Mouse (Mus musculus) neutrophil, adult 59 days (primary cell): ENCODE data around the gene Adam15. TPM values are rescaled to one million over a fixed set of nuclear protein-coding genes. Genes with fewer than 3 reads are reported as not detected.

Source experiments
- total RNA-seq, 2 experiments: library from RNA; stranded (reverse); gene quantifications; 1 replicate in 1 of 2; 2 replicates in 1 of 2; pipeline ENCODE4 v1.2.4; 2023

Adam15 gene
- total RNA-seq: 100 to 1,000 TPM; 120 to 129 TPM

GRCm38 (mm10) chr3:89349869-89350501, at the start of gene Adam15:
Adam15 (minus strand) TSS chr3:89349996.

DNA sequence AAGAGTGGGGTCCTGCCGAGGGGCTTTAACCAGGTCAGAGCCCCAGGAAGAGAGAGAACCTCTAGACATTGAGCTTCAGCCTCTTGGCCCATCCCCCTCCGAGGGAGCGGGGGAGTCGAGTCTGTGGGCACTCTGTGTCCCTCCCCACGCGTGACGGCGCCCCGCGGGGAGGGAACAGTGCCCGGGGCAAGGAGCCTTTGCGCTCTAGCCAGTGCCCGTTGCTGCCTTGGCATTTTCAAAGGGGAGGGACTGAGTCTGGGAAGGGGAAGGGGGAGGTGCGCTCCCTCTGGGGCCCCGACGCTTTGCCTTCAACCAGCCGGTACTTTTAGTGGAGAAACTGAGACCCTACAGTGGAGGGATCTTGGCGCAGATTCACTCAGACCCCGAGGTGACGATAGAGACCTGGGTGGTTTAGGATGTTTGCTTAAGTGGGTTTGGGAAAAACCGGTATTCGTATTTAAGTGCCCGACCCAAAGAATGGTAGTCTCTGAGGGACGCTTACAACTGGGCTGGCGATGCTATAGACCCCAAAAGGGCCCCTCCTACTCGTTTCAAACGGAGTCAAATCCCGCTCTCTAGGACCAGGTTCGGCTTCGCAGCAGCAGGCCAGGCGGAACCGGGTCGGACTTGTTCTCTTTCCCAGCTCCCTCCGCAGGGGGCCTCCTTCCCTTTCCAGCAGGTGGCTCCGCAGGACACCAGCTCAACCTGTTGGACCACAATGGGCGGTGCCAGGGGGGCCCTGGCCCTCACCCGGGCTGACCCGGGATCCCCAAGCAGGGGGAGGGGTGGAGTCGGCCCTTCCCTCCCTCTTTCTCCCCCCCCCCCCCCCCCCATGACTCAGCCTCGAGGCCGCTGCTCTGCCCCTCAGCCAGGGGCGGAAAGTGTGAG, 44.5 kb upstream of the Adam15 start, which contains the start of gene Zbtb7b:
Zbtb7b (minus strand) TSS at position 771 of the 888 bp plus-strand sequence.

DNA sequence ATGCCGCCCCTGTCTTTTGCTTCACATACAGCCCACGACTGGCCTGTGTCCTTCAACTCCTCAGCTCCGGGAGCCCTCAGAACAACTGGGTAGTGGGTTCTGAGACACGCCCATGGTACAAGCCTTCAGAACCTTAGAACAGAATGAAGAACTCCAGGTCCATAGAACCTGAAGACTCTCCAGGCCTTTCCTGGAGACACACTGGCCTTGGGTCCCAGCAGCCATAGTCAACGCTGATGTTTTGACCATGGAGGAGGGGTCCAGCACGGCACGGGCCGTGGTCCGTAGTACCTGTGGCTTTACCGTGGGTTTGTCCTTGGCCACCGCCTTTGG, 15.3 kb upstream of the Adam15 start, which contains the start of gene Dcst1:
Dcst1 (minus strand) TSS at position 101 of the 333 bp plus-strand sequence.

GRCm38 (mm10) chr3:89361675-89362074, 11.9 kb upstream of the Adam15 start, which contains the start of gene Dcst2:
Dcst2 (plus strand) TSS chr3:89361975.

GRCm38 (mm10) chr3:89337721-89338578, 11.8 kb downstream of the Adam15 start, which contains the start of gene Efna4:
Efna4 (minus strand) TSS chr3:89338028.

DNA sequence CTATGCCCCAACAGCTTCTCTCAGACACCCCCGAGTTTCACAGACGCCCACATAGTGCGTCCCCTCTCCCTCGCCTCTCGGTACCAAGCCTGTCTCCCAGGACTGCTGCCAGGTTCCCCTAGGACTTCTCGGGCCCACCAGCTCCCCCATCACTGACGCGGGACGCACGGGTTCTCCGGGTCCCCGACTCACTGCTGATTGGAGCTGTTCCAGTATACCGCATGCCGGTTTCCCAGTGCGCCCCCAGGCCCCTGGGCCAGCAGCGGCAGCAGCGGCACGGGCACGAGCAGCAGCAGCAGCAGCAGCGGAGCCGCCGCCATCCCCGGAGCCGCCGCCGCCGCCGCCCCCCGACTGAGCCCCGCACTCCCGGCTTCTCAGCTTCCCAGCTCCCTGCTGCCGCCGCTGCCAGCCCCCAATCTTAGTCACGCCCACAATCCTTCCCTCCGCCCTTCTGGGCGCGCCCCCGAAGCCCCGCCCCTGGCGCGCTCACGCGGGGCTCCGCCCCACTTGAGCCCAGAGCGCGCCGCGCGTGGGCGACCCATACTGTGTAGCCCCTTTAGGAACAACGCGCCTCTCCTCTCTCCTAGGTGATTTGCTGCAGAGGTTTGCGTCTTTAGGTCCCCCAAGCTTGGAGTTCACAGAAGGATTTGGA, 27.2 kb downstream of the Adam15 start, which contains the start of gene Efna3:
Efna3 (minus strand) TSS at position 452 of the 652 bp plus-strand sequence.

Other genes starting within 250 kb of the Adam15 start
- not detected for gene Gm43738, start 248.9 kb downstream of the Adam15 start, total RNA-seq
- gene Fdps, start 248.0 kb downstream of the Adam15 start, total RNA-seq: 10 to 100 TPM; 27.4 to 34.5 TPM
- gene Pklr, start 213.9 kb downstream of the Adam15 start, total RNA-seq: 10 to 100 TPM in 1 of 2 experiments, 1 to 10 TPM in 1; 5.7 to 15.2 TPM
- not detected for gene Hcn3, start 189.8 kb downstream of the Adam15 start, total RNA-seq
- gene Clk2, start 185.2 kb downstream of the Adam15 start, total RNA-seq: 10 to 100 TPM; 46.4 to 68.4 TPM
- 10 to 100 TPM; 43.8 to 48.0 TPM for gene Scamp3, start 172.5 kb downstream of the Adam15 start, total RNA-seq
- 1 to 10 TPM; 6.2 to 8.9 TPM for gene Fam189b, start 166.9 kb downstream of the Adam15 start, total RNA-seq
- gene Gba, start 147.1 kb downstream of the Adam15 start, total RNA-seq: 10 to 100 TPM; 62.4 to 71.4 TPM
- gene Thbs3, start 134.8 kb downstream of the Adam15 start, total RNA-seq: 1 to 10 TPM in 1 of 2 experiments, under 1 TPM in 1; 0.38 to 1.1 TPM
- 10 to 100 TPM; 51.2 to 53.3 TPM for gene Mtx1, start 122.9 kb downstream of the Adam15 start, total RNA-seq
- gene Muc1, start 120.9 kb downstream of the Adam15 start, total RNA-seq: not detected
- gene Krtcap2, start 104.0 kb downstream of the Adam15 start, total RNA-seq: 10 to 100 TPM; 58.9 to 75.6 TPM
- gene Trim46, start 103.7 kb downstream of the Adam15 start, total RNA-seq: under 1 TPM; 0.53 to 0.69 TPM
- gene Dpm3, start 90.6 kb downstream of the Adam15 start, total RNA-seq: 10 to 100 TPM; 35.3 to 45.6 TPM
- 10 to 100 TPM; 18.8 to 21.5 TPM for gene Slc50a1, start 79.4 kb downstream of the Adam15 start, total RNA-seq
- gene Efna1, start 68.9 kb downstream of the Adam15 start, total RNA-seq: not detected
- not detected for gene Efna3, start 27.0 kb downstream of the Adam15 start, total RNA-seq
- not detected for gene Efna4, start 12.0 kb downstream of the Adam15 start, total RNA-seq
- not detected for gene Dcst2, start 12.0 kb upstream of the Adam15 start, total RNA-seq
- gene Dcst1, start 15.3 kb upstream of the Adam15 start, total RNA-seq: not detected
- gene Zbtb7b, start 44.8 kb upstream of the Adam15 start, total RNA-seq: 100 to 1,000 TPM; 134 to 142 TPM
- gene Lenep, start 52.8 kb upstream of the Adam15 start, total RNA-seq: under 1 TPM in 1 of 2 experiments, not detected in 1; 0.87 TPM
- gene Flad1, start 61.9 kb upstream of the Adam15 start, total RNA-seq: 10 to 100 TPM; 14.4 to 16.8 TPM
- gene Cks1b, start 68.4 kb upstream of the Adam15 start, total RNA-seq: 10 to 100 TPM; 42.6 to 51.9 TPM
- gene Shc1, start 68.4 kb upstream of the Adam15 start, total RNA-seq: 100 to 1,000 TPM; 104 to 111 TPM
- 10 to 100 TPM; 37.1 to 39.3 TPM for gene Pygo2, start 80.2 kb upstream of the Adam15 start, total RNA-seq
- 100 to 1,000 TPM; 149 to 151 TPM for gene Pbxip1, start 86.7 kb upstream of the Adam15 start, total RNA-seq
- 1 to 10 TPM; 6.7 to 9.7 TPM for gene Pmvk, start 104.5 kb upstream of the Adam15 start, total RNA-seq
- under 1 TPM; 0.07 to 0.09 TPM for gene Kcnn3, start 170.2 kb upstream of the Adam15 start, total RNA-seq